Mouse (Mus musculus) gastrocnemius, postnatal 36 days (tissue): ENCODE data around the gene Eid1. TPM values are rescaled to one million over a fixed set of nuclear protein-coding genes. Genes with fewer than 3 reads are reported as not detected.

ENCODE experiments used
- DNase-seq, 2 experiments: peaks; one replicate each; pipeline ENCODE4 v3.0.0; 2022
- intact Hi-C: fragments of 180-260 bp; cut with DNase I; formaldehyde crosslinking; loops from one replicate; pipeline ENCODE4 v1.15.1; 2025
- long read RNA-seq, 2 experiments: library from polyadenylated mRNA; stranded (forward); transcript quantifications; one replicate each; pipeline ENCODE4 v2.0.0; 2021
- total RNA-seq, 2 experiments: library from RNA; stranded (reverse); gene quantifications; 2 replicates each; pipeline ENCODE4 v1.2.3; 2021

Eid1 gene
- total RNA-seq, result 10 to 100 TPM; 23.0 to 27.9 TPM
- long read RNA-seq, experiment 1, transcript Eid1-201 (1 exons, 1,691 nt), result major isoform, 21 of 21 reads
- long read RNA-seq, experiment 1, partial matches to known transcripts, result 0 of 21 reads
- long read RNA-seq, experiment 1, other reads (novel, unspliced or antisense), result 0 of 21 reads
- long read RNA-seq, experiment 2, transcript Eid1-201 (1 exons, 1,691 nt), result major isoform, 35 of 35 reads
- long read RNA-seq, experiment 2, partial matches to known transcripts, result 0 of 35 reads
- long read RNA-seq, experiment 2, other reads (novel, unspliced or antisense), result 0 of 35 reads

DNA sequence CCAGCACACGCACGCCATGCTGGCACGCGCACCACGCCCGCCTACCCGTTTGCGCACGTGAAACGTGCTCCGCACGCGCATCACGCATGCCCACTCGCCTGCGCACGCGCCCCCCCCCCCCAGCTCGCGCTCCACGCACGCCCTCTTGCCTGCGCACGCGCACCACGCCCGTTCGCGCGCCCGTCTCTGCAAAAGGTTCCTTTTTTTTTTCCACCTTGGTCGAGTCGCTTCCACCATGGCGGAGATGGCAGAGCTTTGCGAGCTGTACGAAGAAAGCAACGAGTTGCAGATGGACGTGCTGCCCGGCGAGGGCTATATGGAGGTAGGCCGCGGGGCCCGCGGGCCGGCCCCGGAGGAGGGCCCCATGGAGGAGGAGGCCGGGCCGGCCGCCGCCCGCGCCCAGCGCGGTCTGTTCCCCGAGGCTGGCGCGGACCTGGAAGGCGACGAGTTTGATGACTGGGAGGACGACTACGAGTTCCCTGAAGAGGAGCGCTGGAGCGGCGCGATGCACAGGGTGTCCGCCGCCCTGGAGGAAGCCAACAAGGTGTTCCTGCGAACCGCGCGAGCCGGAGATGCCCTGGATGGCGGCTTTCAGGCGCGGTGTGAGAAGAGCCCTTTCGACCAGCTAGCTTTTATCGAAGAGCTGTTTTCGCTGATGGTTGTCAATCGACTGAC, at the start of gene Eid1:
Eid1 (plus strand) TSS at position 139 of the 675 bp plus-strand sequence.
- DNase-seq, result peak; percentile 64
- intact Hi-C loops, result no loop called here

DNA sequence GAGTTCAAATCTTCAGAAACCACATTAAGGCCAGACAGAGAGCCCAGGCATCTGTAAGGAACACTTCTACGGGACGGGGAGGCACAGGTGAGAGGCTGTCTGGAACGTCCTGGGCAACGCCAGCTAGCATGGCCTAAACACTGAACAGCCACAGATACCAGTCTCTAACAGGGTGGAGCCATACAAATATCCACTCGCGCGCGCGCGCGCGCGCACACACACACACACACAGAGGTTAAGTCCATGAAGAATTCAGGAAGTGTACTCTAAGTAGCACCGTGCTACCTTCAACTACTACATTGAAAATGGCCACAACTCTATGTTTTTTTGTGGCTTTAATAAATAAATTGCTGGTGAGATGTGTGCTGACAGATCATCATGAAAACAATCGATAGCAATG, 49.7 kb upstream of the Eid1 start:
- intact Hi-C loops, result no loop called here
- no peak for DNase-seq

DNA sequence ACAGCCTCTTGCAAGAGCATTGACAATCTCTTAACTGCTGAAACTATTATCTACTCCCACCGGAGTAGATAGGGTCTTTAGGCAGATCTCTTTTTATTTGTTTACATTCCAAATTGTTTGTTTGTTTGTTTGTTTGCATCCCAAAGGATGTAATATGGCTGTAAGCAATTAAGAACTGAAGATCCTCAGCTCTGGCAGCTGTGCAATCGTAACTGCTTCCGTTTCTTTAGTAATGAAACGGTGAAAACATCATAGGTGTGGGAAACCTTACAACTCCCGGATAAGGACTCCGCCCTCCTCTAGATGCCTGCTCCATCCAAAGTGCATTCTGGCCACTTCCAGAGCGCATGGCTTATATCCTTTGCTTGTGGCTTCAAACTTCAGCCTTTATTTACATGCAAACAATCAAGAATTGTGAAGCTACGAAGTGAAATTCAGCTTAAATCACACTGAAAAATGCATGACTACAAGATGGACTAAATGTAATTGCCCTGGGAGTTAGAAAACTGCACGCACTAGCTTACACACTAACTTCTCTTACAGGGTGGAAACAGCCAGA, 48.7 kb upstream of the Eid1 start:
- intact Hi-C loops, result no loop called here
- no peak for DNase-seq

DNA sequence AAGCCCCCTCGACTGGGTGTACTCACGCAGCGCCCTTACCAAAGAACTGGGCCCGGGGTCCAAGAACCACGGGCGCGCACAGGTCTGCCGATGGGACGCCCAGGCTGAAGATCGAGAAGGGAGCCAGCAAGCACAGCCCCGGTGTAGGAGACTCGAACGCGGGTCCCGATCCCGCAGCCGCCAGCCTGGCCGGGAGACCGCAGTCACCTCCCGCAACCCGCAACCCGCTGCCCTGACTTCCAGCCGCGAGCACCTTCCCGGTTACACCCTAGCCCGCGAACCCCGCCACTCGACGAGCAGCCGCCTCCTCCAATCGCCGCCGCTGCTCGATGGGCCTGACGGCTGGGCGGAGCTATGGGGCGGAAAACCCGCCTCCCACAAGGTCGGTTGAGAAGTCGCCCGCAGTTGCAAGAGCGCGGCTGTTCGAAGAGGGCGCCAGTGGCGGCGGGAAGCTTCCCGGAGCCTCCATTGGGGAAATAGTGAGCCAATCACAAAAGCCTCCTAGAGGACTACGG, 48.0 kb upstream of the Eid1 start, which contains the start of gene Cep152:
Cep152 (minus strand) TSS at position 277 of the 515 bp plus-strand sequence.
- intact Hi-C loops, result no loop called here
- peak; percentile 96 for DNase-seq

DNA sequence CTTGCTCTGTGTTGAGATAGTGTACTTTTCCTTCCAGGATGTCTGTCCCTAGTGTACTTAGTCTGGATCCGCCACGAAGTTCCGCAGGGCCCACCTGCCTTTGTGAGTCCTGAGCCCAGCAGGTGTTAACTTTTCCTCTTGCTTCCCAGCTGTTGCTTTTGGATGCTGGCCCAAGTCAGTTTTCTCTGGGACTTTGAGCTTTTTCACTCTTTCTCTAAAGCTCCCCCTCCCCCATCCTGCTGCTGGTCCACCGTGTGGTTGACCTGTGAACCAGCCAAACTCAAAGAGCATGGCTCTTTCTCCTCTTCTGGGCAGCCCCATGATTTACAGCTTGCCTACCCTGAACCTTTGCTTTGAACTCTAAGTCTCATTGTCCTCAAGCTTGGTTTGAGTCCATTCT, 46.4 kb upstream of the Eid1 start:
- no peak for DNase-seq
- intact Hi-C loops, result no loop called here

DNA sequence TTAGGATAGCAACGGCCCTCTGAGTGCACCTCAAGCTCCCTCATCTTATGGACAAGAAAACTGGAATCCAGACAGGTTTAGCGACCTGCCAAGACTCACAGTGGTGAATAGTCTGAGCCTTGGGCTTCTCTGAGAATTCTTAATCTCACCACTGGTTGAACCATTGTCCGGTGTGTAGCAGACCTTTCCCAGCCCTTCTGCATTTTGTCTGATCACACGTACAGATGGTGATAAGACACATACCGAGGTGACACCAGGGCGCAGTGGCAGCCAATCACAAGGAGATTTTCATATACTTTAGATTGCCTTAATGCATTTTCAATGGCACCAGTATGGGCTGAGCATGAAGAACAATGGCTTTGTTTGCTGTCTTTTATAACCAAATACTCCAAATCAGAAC, 44.4 kb upstream of the Eid1 start:
- no peak for DNase-seq
- intact Hi-C loops, result no loop called here

DNA sequence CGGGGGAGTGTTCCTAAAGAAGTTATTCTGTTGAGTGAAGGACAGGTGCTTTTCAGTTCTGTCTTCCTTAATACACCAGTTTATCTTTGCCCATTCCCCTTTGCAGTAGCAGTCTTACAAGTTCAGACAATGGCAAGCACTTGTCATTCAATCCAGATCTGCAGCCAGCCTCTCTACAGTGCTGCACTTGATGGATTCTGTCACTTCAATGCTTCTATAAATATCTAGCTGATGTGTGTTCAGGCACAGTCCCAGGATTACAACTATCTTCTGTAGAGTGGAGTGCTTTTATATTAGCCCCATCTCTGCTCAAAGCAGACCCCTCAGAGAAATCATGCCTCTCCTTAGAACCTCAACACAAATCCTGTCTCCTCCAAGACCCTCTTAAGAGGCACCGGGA, 42.9 kb upstream of the Eid1 start:
- DNase-seq, result no peak
- intact Hi-C loops, result no loop called here

DNA sequence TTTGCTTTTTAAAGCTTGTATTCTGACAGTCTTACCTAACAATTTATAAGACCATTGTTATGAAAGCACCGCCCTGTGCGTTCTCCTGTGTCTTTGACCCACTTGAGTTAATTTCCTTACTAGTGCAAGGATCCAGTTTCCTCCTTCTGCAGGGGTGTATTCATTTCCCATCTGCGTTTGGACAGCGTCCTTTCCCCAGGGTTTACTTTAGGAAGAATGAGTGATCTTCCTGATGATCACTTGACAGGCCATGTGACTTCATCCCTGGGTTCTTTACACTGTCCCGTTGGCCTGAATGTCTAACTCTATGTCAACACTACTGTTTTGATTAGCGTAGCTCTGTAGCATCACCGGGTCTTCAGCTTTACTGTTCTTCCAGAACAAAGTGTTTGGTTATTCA, 35.6 kb upstream of the Eid1 start:
- DNase-seq, result no peak
- intact Hi-C loops, result no loop called here

DNA sequence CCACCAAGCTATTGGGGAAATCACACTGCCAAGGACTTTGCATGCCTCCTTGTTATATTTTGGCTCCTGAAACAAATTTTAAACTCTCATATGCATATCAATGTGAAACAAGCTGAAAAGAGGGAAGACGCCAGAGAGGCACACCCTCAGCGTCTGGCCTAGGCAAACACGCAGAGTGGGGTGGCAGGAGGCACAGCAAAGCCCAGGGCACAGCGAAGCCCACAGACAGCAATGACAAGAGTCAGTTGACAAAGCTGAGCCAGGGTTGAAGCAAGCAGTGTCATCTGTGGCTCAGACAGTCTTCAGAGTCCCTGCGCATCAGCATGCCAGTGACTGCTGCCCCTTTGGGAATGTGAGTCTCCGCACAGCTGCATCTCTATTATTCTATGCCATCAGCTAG, 28.0 kb upstream of the Eid1 start:
- no peak for DNase-seq
- intact Hi-C loops, result no loop called here

DNA sequence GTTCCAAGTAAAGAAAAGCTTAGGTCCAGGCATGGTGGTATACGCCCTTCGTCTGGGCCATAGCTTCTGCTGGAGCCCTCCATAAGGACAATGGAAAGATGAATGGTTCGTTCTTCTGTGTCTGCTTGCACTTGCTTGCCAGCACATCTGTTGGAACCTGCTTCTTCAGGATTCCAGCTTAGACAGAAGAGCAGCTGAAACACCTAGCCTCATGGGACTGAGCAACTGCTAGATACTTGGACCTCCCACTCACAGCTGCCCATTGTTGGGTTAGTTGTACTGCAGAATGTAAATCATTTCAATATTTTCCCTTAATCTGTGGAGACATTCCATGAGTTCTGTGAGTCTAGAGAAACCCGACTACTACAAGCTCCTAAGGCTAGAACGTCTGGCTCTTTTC, 22.9 kb upstream of the Eid1 start:
- intact Hi-C loops, result no loop called here

DNA sequence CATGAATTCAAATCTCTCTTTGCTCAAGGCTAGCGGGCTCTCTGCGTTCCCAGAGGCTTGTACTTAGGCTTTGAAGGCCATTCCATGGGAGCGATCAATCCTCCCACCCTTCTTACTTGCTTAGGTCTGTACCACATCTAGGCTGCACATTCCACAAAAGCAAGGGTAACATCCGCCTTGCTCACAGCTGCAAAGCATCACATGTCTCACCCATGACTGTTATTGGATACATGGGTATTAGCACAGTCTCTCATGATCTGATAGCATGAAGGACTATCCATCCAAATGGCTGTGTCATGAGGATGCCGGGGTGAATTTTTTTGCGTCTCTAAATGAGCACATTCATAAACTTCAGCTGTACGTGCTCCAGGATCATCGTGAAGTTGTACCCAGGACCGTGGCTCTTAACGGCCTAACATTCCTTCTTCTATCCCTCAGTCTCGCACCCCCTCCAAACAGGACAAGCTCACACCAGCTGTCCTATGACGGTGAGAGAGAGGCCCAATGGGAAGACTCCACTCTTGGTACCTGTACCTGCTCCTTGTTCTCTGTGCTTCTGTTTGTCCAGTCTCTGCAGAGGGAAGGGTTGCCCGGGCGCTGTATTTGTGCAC, 22.0 kb upstream of the Eid1 start:
- intact Hi-C loops, result no loop called here
- DNase-seq, result no peak

More for the DNA sequence above, 22.9 kb upstream of the Eid1 start:
- DNase-seq, result no peak

DNA sequence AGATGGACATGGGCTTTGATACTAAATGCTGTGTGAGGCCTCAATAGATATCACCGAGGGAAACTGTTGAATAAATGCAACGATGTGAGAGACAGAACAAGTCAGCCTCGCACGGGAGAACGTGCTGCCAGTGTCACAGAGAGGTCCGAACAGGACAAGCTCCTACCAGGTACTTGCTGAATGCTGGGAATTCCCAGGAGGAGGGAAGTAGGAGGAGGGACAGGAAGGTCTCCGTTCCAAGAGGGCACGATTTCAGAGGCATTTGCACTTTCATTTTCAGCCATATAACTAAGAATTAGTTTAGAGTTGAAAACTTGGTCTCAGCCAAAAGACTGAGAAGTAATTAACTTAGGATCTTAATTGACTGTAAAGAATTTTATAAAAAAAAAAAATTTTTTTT, 21.3 kb upstream of the Eid1 start:
- no peak for DNase-seq
- intact Hi-C loops, result no loop called here

DNA sequence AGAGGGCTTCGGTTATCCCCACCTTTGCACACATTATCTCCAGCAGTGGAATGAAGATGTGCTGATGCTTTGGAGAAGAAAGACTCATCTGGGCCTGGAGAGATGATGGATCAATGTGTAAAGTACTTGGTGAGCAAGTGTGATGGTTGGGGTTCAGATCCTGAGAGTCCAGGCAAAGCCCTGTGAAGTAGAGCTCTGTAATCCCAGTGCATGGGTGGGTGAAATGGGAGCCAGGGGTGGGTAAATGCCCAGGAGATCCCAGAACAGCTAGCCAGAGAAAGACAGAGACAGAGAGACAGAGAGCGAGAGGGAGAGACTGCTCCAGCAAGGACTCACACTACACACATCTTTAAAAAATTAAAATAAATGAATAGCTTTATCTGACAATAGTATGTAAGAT, 19.6 kb upstream of the Eid1 start:
- intact Hi-C loops, result no loop called here
- DNase-seq, result no peak

DNA sequence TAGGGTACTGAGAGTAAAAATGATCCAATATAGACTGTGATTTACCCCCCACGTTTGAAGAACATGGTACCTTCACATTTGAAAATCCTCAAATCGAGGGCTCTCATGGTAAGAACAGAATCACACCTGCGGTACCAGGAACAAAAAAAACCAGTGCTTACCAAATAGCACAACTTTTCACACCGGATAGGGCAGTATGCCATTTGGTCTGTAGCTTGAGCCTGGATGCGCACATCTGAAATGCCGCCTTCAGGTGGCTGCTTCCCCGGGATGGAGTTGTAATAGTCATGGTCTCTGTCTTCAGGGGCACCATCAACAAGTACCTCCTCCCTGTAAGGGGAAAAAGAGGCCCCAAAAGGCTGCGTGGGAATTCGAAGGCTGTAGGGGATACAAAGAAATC, 17.5 kb upstream of the Eid1 start:
- intact Hi-C loops, result no loop called here
- no peak for DNase-seq

DNA sequence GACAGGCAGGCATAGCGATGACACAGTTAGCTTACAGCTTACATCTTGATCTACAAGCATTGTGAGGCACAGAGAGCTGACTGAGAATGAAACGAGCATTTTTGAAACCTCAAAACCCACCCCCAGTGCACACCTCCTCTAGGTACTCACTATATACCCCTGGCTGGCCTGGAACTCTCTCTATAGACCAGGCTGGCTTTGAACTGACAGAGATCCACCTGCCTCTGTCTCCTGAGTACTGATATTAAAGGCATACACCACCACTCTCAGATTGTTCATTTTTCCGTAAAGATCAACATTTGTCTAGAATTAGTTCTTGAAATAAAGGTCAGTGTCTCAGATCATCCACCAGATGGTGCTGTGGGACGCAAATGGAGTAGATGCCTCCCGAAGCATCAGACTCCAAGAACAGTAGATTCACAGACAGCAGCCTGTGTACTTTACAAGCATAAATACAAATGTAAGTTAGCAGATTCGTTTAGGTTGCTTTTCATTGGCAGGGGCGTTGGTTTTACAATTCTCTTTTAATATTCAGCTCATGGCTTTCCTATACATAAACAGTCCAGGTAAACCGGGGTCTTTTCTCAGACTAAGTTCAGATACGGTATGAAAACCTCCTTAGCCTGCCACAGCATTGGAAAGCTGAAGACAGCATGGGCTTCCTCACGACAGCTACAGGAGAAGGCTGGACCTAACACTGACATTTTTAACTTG, 12.9 kb upstream of the Eid1 start:
- intact Hi-C loops, result loop anchor here (2.0 kb wide), 1 partner anchor 71 kb away; no protein-coding TSS in a partner anchor
- peak in 1 of 2 experiments; percentile 57 for DNase-seq

DNA sequence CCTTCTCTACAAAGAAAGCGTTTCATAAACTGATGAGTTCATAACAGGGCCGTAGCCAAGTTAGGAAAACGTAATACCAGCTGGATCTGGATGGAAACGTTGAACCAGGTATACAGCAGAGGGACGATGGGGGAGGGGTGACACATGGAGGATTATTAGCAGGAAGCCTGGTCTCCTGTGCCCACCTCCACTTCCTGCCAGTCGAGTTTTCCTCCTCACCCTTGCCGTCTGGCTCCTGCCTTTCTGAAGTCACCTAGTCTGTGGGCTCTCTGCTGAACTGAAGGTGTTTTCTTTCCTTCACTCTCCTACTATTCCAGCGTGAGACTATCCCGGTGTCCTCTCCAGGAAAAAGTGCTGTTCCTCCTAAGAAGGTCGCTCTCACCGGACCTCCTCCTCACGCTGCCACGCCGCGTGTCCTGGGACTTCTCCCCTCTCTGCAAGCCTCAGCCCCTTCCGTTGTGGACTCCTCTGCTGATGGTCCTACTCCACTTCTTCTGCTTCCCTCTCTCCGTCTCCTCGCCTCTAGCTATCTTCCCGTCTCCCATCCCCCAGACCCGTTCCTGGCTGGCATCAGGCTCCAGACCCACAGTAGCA, 12.3 kb upstream of the Eid1 start:
- intact Hi-C loops, result loop anchor here (2.0 kb wide), 1 partner anchor 70 kb away; no protein-coding TSS in a partner anchor
- DNase-seq, result no peak

DNA sequence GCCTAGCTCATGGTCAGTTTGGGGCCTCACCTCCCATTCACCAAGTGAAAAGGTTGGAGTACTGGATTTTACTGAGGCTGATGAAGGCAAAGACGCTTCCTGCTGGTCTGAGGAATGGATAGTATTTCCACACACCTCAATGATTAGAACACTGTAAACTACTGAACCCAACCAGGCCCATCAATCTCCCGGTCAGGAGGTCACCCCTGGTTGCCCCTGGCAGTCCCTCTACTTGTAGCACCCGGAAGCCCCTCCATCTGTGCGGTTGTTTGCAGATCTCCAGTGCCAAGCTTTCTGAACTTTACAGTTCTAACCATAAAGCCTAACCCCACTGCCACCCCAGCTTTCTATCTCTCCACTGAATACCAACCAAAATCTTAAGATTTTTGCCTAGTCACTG, 11.7 kb upstream of the Eid1 start:
- intact Hi-C loops, result loop anchor here (2.0 kb wide), 1 partner anchor 70 kb away; no protein-coding TSS in a partner anchor
- no peak for DNase-seq

DNA sequence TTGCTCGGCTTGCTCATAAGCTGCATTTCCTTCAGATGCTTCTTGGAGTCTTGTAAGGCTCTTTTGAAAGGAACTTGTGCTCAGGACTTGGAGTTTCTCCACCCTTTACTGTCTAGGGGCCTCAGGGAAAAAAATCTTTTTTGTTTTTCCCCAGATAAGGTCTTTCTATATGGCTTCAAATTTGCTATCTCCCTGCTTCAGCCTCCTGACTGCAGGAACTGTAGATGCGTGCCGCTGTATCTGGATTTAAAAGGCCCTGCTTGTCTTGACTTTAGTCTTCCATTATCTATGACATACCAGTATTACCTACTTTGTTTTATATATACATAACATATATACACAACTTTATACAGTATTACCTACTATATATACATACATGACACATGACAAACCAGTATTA, 10.4 kb upstream of the Eid1 start:
- no peak for DNase-seq
- intact Hi-C loops, result no loop called here

DNA sequence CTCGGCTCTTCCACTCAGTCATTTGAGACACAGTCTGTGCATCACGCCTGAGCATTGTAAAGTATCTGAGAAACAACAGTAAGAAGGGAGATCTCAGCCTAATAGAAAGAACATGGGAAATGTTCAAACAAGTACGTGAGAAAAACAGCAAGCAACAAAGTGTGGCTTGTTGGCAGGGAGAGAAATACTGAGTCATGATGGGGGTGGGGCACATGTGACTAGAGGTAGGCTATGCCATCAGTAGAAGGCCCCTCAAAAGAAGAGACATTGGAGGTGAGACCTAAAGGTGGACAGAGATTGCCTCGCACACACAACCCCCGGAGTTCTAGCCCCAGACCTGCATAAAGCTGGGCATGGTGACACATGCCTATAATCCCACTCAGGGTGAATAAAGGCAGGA, 7.7 kb upstream of the Eid1 start:
- intact Hi-C loops, result no loop called here

DNA sequence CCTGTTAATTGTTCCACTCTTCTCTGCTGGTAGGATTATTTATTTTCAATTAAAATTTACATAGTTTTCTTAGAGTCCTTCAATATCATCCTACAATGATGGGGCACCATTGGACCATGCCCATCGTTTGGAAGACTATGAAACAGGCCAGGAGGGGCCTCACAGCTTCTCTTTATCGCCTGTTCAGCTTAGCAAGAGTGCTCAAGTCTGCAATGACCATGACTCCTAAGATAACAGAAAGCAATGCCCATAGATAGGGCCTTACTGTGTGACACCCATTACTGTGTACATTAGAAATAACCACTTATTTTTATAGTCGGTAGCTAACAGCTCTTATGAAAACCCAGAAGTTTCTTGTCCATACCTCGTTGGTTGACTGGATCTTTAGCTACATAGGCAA, 7.0 kb upstream of the Eid1 start:
- intact Hi-C loops, result no loop called here
- DNase-seq, result no peak

More for the DNA sequence above, 7.7 kb upstream of the Eid1 start:
- DNase-seq, result no peak
